Mouse (Mus musculus): Measurements from ENCODE around the gene Gm32687. TPM values are rescaled to one million over a fixed set of nuclear protein-coding genes. Genes with fewer than 3 reads are reported as not detected.
"Not testable (repeated sequence)": the region's sequence is repeated elsewhere in the genome, so short reads cannot be mapped to it uniquely, and the experiment has no call there.

The Gm32687 gene
- total RNA-seq (2021): 1 to 10 TPM; 1.7 to 2.9 TPM
- long read RNA-seq, experiment 1, partial matches to known transcripts: 0 of 1 reads
- long read RNA-seq, experiment 1, other reads (novel, unspliced or antisense): 0 of 1 reads
- long read RNA-seq, experiment 2, partial matches to known transcripts: 0 of 1 reads
- long read RNA-seq, experiment 2, other reads (novel, unspliced or antisense): 0 of 1 reads

- DNase-seq: not testable (repeated sequence)
These were observed at the start of gene Gm32687 for GRCm38 (mm10) chr10:81863409-81864407. Gene Gm32687, plus strand, starts transcription at chr10:81863934.

DNA sequence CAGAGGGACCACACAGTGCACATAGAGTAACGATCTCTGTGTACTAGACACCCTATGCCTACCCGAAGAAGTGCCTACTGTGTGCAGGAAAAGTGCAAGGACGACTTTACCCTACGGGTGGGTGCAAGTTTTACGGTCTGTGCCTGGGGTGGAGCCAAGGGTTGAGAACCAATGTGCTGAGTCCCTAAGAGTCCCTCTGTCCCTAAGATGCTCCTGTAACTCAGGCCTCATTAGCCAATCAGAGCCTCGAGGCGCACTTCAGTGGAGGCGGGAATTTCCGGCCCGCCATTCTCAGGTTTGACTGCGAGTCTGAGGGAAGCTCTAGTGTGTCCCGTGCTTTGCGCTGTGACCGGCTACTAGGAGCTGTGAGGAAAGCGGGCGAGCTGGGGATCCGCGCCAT is 17.5 kb upstream of the Gm32687 start:
- DNase-seq: not testable (repeated sequence)

DNA sequence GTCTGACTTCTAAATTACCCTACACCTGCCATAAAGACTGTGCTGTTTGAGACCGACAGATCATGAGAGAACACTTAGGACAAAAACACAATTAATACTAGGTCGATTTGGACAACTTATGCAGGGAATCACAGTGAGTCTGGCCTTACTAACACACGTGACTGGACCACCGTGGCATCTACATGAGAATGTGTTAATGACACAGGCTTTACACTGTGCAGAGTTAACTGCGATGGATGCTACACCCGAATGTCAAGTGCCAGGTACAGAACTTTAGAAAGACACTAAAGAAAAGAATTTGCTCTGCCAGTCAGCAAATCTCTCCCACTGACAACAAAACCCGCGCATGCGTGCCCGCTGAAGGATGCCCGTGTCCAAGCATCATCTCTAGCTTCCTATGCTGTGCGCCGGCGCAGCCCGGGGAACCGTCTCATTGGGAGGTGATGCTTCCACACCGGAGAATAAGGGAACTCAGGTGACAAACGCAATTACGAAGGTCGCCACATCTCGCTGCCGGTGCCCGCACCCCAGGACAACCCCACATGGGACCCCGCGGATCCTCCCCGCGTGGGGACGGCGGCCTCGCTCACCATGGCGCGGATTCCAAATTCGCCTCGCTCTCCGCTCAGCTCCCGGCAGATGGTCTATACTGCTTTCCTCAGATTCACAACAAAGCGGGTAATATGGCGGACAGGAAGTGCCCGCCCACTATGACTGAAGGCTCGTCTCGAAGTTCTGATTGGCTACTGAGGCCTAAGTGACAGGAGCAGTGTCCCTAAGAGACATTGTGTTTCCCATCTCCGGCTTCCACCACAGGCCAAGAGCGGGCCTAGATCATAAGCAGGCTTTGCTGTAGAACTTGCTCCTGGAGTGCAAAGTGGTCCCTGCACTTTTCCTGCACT is 66.4 kb downstream of the Gm32687 start, which contains the start of gene Zfp781:
Zfp781 (minus strand) TSS at position 639 of the 902 bp plus-strand sequence.
- DNase-seq: not testable (repeated sequence)

Other genes with a start within 250 kb of the Gm32687 start
- gene Sirt6, start 236.1 kb upstream of the Gm32687 start, total RNA-seq (2021): 10 to 100 TPM; 17.3 to 24.7 TPM
- 10 to 100 TPM; 15.2 to 26.7 TPM for gene Ankrd24, start 235.4 kb upstream of the Gm32687 start, total RNA-seq (2021)
- gene Gm10778, start 214.9 kb upstream of the Gm32687 start, total RNA-seq (2021): 1 to 10 TPM; 2.8 to 3.2 TPM
- gene Zfp433, start 159.1 kb upstream of the Gm32687 start, total RNA-seq (2021): 1 to 10 TPM; 5.6 to 8.6 TPM
- 1 to 10 TPM; 2.1 to 3.4 TPM for gene Gm3055, start 92.8 kb upstream of the Gm32687 start, total RNA-seq (2021)
- 1 to 10 TPM; 1.7 to 3.2 TPM for gene Gm4767, start 51.7 kb upstream of the Gm32687 start, total RNA-seq (2021)
- 1 to 10 TPM; 1.1 to 2.1 TPM for gene Zfp781, start 66.5 kb downstream of the Gm32687 start, total RNA-seq (2021)
- gene Zfp873, start 184.2 kb downstream of the Gm32687 start, total RNA-seq (2021): 10 to 100 TPM in 1 of 2 experiments, 1 to 10 TPM in 1; 5.6 to 10.1 TPM
- gene BC024063, start 219.4 kb downstream of the Gm32687 start, total RNA-seq (2021): 1 to 10 TPM; 2.9 to 4.4 TPM

Data from adrenal gland, postnatal 10 days (tissue).